Mouse (Mus musculus): ENCODE results near the gene Olfr156.

- no peak for TF ChIP-seq CTCF (IDR thresholded peaks at IDR 0.05; ENCODE audit: borderline replicate concordance, insufficient read depth, low read length)
- no peak for TF ChIP-seq POLR2A (IDR thresholded peaks at IDR 0.05; ENCODE audit: low read depth, low read length)
These were observed 52.8 kb downstream of the Olfr156 start, which contains the start of gene Olfr159 for GRCm38 (mm10) chr4:43770909-43771308.

All from embryonic fibroblast, embryonic 13.5 days (primary cell).